Mouse (Mus musculus): ENCODE measurements around the gene Hcfc1r1. TPM values are rescaled to one million over a fixed set of nuclear protein-coding genes. Genes with fewer than 3 reads are reported as not detected.

Gene Hcfc1r1
- polyA plus RNA-seq, 1 experiment from 2014 or later, result 389 TPM

- Histone ChIP-seq H3K9me3 (replicated peaks; ENCODE audit: control insufficient read depth, low read length) (no peaks in the 10 kb centered on the region), H3K27me3 (ENCODE audit: control insufficient read depth, insufficient read depth, low read length) (peaks cover 10% of the 10 kb centered on the region; the same call in 1 of the 2 replicates), H3K4me2 (no peak overlapping the region), H3K4me3 (ENCODE audit: low read depth, low read length) (no peak overlapping the region), H3K36me3 (ENCODE audit: control insufficient read depth, insufficient read depth, low read length) (no peaks in the 10 kb centered on the region), H3K9ac (ENCODE audit: low read depth, low read length) (no peak overlapping the region), H3K27ac (ENCODE audit: low read depth, low read length) (no peak overlapping the region), H3K4me1 (ENCODE audit: control insufficient read depth, insufficient read depth, low read length) (no peaks in the 10 kb centered on the region)
- no peak for ATAC-seq (replicated peaks; ENCODE audit: insufficient number of reproducible peaks, low FRiP score, low TSS enrichment)
- 36% methylated on average over 1 of the region's 1 CpGs for WGBS (ENCODE audit: insufficient replicate concordance)
These were observed 46.1 kb downstream of the Hcfc1r1 start for GRCm38 (mm10) chr17:23719455-23719854.

- Histone ChIP-seq H3K4me1 (ENCODE audit: control insufficient read depth, insufficient read depth, low read length) (peaks cover 3% of the 10 kb centered on the region; the same call in 1 of the 2 replicates), H3K4me2 (no peak overlapping the region), H3K36me3 (ENCODE audit: control insufficient read depth, insufficient read depth, low read length) (no peaks in the 10 kb centered on the region), H3K9ac (ENCODE audit: low read depth, low read length) (no peak overlapping the region), H3K4me3 (ENCODE audit: low read depth, low read length) (no peak overlapping the region), H3K27me3 (ENCODE audit: control insufficient read depth, insufficient read depth, low read length) (peaks cover 7% of the 10 kb centered on the region; the same call in 1 of the 2 replicates), H3K27ac (ENCODE audit: low read depth, low read length) (no peak overlapping the region), H3K9me3 (replicated peaks; ENCODE audit: control insufficient read depth, low read length) (no peaks in the 10 kb centered on the region)
- ATAC-seq (replicated peaks; ENCODE audit: insufficient number of reproducible peaks, low FRiP score, low TSS enrichment), result no peak
- 85% methylated on average over 2 of the region's 2 CpGs for WGBS (ENCODE audit: insufficient replicate concordance)
These were observed 48.5 kb downstream of the Hcfc1r1 start for GRCm38 (mm10) chr17:23721886-23722285.

DNA sequence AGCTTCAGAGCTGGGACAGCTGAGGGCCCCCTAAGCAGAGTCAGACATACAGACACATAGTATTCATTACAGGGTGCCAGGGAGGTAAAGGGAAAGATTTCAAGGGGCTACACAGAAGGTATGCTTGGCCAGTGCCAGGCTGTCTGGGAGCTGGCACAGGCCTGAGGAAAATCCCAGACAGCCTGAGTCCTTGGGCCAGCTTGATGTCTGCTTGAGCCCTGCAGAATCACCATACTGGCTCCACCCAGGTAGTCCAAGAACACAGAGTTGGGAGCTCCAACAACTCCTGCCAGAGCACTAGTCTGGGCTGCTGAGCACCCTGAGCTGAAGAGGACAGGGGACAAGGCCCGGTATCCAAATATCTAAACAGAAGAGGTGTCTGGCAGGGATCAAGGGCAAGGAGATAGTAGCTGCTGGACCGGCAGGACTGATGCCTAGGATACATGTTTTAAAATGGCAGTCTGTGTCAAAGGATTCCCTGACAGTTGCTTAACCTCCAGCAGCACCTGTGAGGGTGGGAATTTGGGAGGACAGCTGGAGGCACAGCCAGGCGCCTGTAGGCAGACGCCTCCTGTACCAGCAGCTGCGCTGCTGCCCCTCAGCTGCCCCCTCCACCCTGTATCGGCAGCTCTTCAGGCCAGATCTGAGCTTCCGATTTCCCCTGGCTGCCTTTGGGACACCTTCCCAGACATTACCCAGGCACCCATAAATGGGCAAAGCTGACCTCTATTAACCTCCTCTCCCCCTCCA lies 49.2 kb downstream of the Hcfc1r1 start, which contains the start of gene 1520401A03Rik:
Gene 1520401A03Rik (minus strand): TSS at position 408 of the 750 bp plus-strand sequence.
- no peak for ATAC-seq (replicated peaks; ENCODE audit: insufficient number of reproducible peaks, low FRiP score, low TSS enrichment)
- 56% methylated on average over 7 of the region's 7 CpGs for WGBS (ENCODE audit: insufficient replicate concordance)
- Histone ChIP-seq H3K27ac (ENCODE audit: low read depth, low read length) (no peak within 1 kb of the TSS), H3K36me3 (ENCODE audit: control insufficient read depth, insufficient read depth, low read length) (no peaks in the 10 kb centered on the region), H3K9me3 (replicated peaks; ENCODE audit: control insufficient read depth, low read length) (no peaks in the 10 kb centered on the region), H3K27me3 (ENCODE audit: control insufficient read depth, insufficient read depth, low read length) (peaks cover 6% of the 10 kb centered on the region; the same call in 1 of the 2 replicates), H3K4me3 (ENCODE audit: low read depth, low read length) (no peak within 1 kb of the TSS), H3K4me1 (ENCODE audit: control insufficient read depth, insufficient read depth, low read length) (peaks cover 3% of the 10 kb centered on the region; the same call in 1 of the 2 replicates), H3K9ac (ENCODE audit: low read depth, low read length) (no peak within 1 kb of the TSS), H3K4me2 (no peak within 1 kb of the TSS)

Other genes starting within 250 kb of the Hcfc1r1 start
- not detected in 2 replicates for gene Vmn2r117, start 193.9 kb upstream of the Hcfc1r1 start, polyA plus RNA-seq (2014; fragmentation: Nextera tagmentation; extraction: Ambion mirVana)
- 15.1 and 17.4 TPM in 2 replicates for gene Zfp213, start 109.4 kb upstream of the Hcfc1r1 start, polyA plus RNA-seq (2014; fragmentation: Nextera tagmentation; extraction: Ambion mirVana)
- 8.9 and 9.0 TPM in 2 replicates for gene Zfp13, start 74.1 kb upstream of the Hcfc1r1 start, polyA plus RNA-seq (2014; fragmentation: Nextera tagmentation; extraction: Ambion mirVana)
- gene Zscan10, start 72.7 kb upstream of the Hcfc1r1 start, polyA plus RNA-seq (2014; fragmentation: Nextera tagmentation; extraction: Ambion mirVana), result not detected in 2 replicates
- gene Mmp25, start 28.3 kb upstream of the Hcfc1r1 start, polyA plus RNA-seq (2014; fragmentation: Nextera tagmentation; extraction: Ambion mirVana), result 0.07 and 0.27 TPM in 2 replicates
- 0.24 TPM in 1 of 2 replicates, not detected in the other for gene Bicdl2, start 13.1 kb upstream of the Hcfc1r1 start, polyA plus RNA-seq (2014; fragmentation: Nextera tagmentation; extraction: Ambion mirVana)
- 40.9 and 41.0 TPM in 2 replicates for gene Thoc6, start 286 bp downstream of the Hcfc1r1 start, polyA plus RNA-seq (2014; fragmentation: Nextera tagmentation; extraction: Ambion mirVana)
- gene Tnfrsf12a, start 3.9 kb downstream of the Hcfc1r1 start, polyA plus RNA-seq (2014; fragmentation: Nextera tagmentation; extraction: Ambion mirVana), result 77.6 and 85.3 TPM in 2 replicates
- 3.3 and 3.9 TPM in 2 replicates for gene Cldn6, start 5.7 kb downstream of the Hcfc1r1 start, polyA plus RNA-seq (2014; fragmentation: Nextera tagmentation; extraction: Ambion mirVana)
- 0.25 and 0.46 TPM in 2 replicates for gene Cldn9, start 10.4 kb downstream of the Hcfc1r1 start, polyA plus RNA-seq (2014; fragmentation: Nextera tagmentation; extraction: Ambion mirVana)
- gene 1520401A03Rik, start 49.2 kb downstream of the Hcfc1r1 start, polyA plus RNA-seq (2014; fragmentation: Nextera tagmentation; extraction: Ambion mirVana), result 0.16 and 0.20 TPM in 2 replicates
- gene Pkmyt1, start 52.7 kb downstream of the Hcfc1r1 start, polyA plus RNA-seq (2014; fragmentation: Nextera tagmentation; extraction: Ambion mirVana), result 31.5 and 33.8 TPM in 2 replicates
- gene Paqr4, start 67.3 kb downstream of the Hcfc1r1 start, polyA plus RNA-seq (2014; fragmentation: Nextera tagmentation; extraction: Ambion mirVana), result 7.6 and 7.9 TPM in 2 replicates
- gene Kremen2, start 72.2 kb downstream of the Hcfc1r1 start, polyA plus RNA-seq (2014; fragmentation: Nextera tagmentation; extraction: Ambion mirVana), result 0.27 and 0.63 TPM in 2 replicates
- 60.5 and 62.4 TPM in 2 replicates for gene Flywch1, start 98.0 kb downstream of the Hcfc1r1 start, polyA plus RNA-seq (2014; fragmentation: Nextera tagmentation; extraction: Ambion mirVana)
- 8.2 and 9.5 TPM in 2 replicates for gene Flywch2, start 112.5 kb downstream of the Hcfc1r1 start, polyA plus RNA-seq (2014; fragmentation: Nextera tagmentation; extraction: Ambion mirVana)
- gene Srrm2, start 116.9 kb downstream of the Hcfc1r1 start, polyA plus RNA-seq (2014; fragmentation: Nextera tagmentation; extraction: Ambion mirVana), result 285 and 390 TPM in 2 replicates
- 929 and 1,004 TPM in 2 replicates for gene Elob, start 155.5 kb downstream of the Hcfc1r1 start, polyA plus RNA-seq (2014; fragmentation: Nextera tagmentation; extraction: Ambion mirVana)
- not detected in 2 replicates for gene Prss33, start 162.5 kb downstream of the Hcfc1r1 start, polyA plus RNA-seq (2014; fragmentation: Nextera tagmentation; extraction: Ambion mirVana)
- not detected in 2 replicates for gene Prss32, start 170.3 kb downstream of the Hcfc1r1 start, polyA plus RNA-seq (2014; fragmentation: Nextera tagmentation; extraction: Ambion mirVana)
- gene Prss41, start 170.6 kb downstream of the Hcfc1r1 start, polyA plus RNA-seq (2014; fragmentation: Nextera tagmentation; extraction: Ambion mirVana), result 0.19 and 0.31 TPM in 2 replicates
- not detected in 2 replicates for gene Prss21, start 194.5 kb downstream of the Hcfc1r1 start, polyA plus RNA-seq (2014; fragmentation: Nextera tagmentation; extraction: Ambion mirVana)
- gene Dcpp1, start 207.3 kb downstream of the Hcfc1r1 start, polyA plus RNA-seq (2014; fragmentation: Nextera tagmentation; extraction: Ambion mirVana), result not detected in 2 replicates
- not detected in 2 replicates for gene Dcpp2, start 207.3 kb downstream of the Hcfc1r1 start, polyA plus RNA-seq (2014; fragmentation: Nextera tagmentation; extraction: Ambion mirVana)
- gene Dcpp3, start 243.9 kb downstream of the Hcfc1r1 start, polyA plus RNA-seq (2014; fragmentation: Nextera tagmentation; extraction: Ambion mirVana), result not detected in 2 replicates